Mouse (Mus musculus): ENCODE data around the gene Dennd2a.

GRCm38 (mm10) chr6:39570426-39570825 lies 12.8 kb upstream of the Dennd2a start:
- TF ChIP-seq CTCF (IDR thresholded peaks at IDR 0.05; ENCODE audit: low read depth) = no peak
- TF ChIP-seq EP300 (optimal IDR thresholded peaks at IDR 0.05) = no peak
